Mouse (Mus musculus) midbrain, postnatal 0 days (tissue): ENCODE data around the gene Zfp770. TPM values are rescaled to one million over a fixed set of nuclear protein-coding genes. Genes with fewer than 3 reads are reported as not detected.

ENCODE experiments used
- ATAC-seq: fragments of 200-750 bp; cut with Nextera tagmentation; 2 replicates; pipeline ENCODE4 v1.8.0; 2017; ENCODE audit warnings: moderate number of reproducible peaks, mild to moderate bottlenecking, moderate TSS enrichment, moderate library complexity; ENCODE audit not compliant: low FRiP score
- DNase-seq: peaks from one replicate; pipeline ENCODE4 v3.0.0-alpha.2; 2015; ENCODE audit warnings: low spot score
- H3K27ac ChIP-seq: fragments of 300-500 bp; sonication (generic); 2 replicates; pipeline ENCODE4 v1.5.1; 2014; ENCODE audit warnings: low read depth, mild to moderate bottlenecking, low read length, mixed read lengths
- H3K27me3 ChIP-seq: fragments of 300-500 bp; sonication (generic); 2 replicates; pipeline ENCODE4 v1.6.1; 2014; ENCODE audit warnings: low read length, control low read depth, mixed read lengths; ENCODE audit not compliant: insufficient read depth
- H3K36me3 ChIP-seq: fragments of 300-500 bp; sonication (generic); 2 replicates; pipeline ENCODE4 v1.6.1; 2014; ENCODE audit warnings: low read length, control low read depth, mixed read lengths; ENCODE audit not compliant: insufficient read depth
- H3K4me1 ChIP-seq: fragments of 300-500 bp; sonication (generic); 2 replicates; pipeline ENCODE4 v1.6.1; 2014; ENCODE audit warnings: mild to moderate bottlenecking, control low read depth, antibody characterized with exemption, low read length, mixed read lengths; ENCODE audit not compliant: insufficient read depth
- H3K4me2 ChIP-seq: fragments of 300-500 bp; sonication (generic); 2 replicates; pipeline ENCODE4 v1.6.1; 2014; ENCODE audit warnings: low read depth, mild to moderate bottlenecking, low read length, mixed read lengths; ENCODE audit not compliant: poor library complexity, severe bottlenecking
- H3K4me3 ChIP-seq: fragments of 300-500 bp; sonication (generic); 2 replicates; pipeline ENCODE4 v1.5.1; 2014; ENCODE audit warnings: low read depth, mild to moderate bottlenecking, low read length, moderate library complexity
- H3K9ac ChIP-seq: fragments of 300-500 bp; sonication (generic); replicated peaks from 2 replicates; pipeline ENCODE4 v1.6.1; 2014; ENCODE audit warnings: mild to moderate bottlenecking, low read length, moderate library complexity, mixed read lengths; ENCODE audit not compliant: poor library complexity, severe bottlenecking
- H3K9me3 ChIP-seq: fragments of 300-500 bp; sonication (generic); 2 replicates; pipeline ENCODE4 v1.6.1; 2016; ENCODE audit warnings: low read length, control low read depth
- CTCF ChIP-seq: IDR thresholded peaks from 2 replicates; pipeline ENCODE4 v1.5.1; 2016; ENCODE audit warnings: antibody characterized with exemption, mild to moderate bottlenecking
- WGBS: fragments of 180-500 bp; shearing (Covaris S2); extraction: QIAGEN DNeasy Blood & Tissue Kit; methylation state at CpG from one replicate; pipeline ENCODE4 v1.1.7; 2014; 5-methylcytosine and 5-hydroxymethylcytosine counted together
- polyA plus RNA-seq: library from polyadenylated mRNA; unstranded; fragments of >200 nt; fragmentation: Nextera tagmentation; extraction: Ambion mirVana; gene quantifications from 2 replicates; pipeline ENCODE4 v1.2.1, GENCODE M21; 2015
- total RNA-seq: library from RNA; depleted of rRNA; stranded (reverse); fragments of >200 nt; gene quantifications from 2 replicates; pipeline ENCODE4 v1.2.3, GENCODE M21; 2014

Zfp770 gene
- total and polyA plus RNA-seq, 2 experiments from 2014 or later: 8.3 to 19.5 TPM

DNA sequence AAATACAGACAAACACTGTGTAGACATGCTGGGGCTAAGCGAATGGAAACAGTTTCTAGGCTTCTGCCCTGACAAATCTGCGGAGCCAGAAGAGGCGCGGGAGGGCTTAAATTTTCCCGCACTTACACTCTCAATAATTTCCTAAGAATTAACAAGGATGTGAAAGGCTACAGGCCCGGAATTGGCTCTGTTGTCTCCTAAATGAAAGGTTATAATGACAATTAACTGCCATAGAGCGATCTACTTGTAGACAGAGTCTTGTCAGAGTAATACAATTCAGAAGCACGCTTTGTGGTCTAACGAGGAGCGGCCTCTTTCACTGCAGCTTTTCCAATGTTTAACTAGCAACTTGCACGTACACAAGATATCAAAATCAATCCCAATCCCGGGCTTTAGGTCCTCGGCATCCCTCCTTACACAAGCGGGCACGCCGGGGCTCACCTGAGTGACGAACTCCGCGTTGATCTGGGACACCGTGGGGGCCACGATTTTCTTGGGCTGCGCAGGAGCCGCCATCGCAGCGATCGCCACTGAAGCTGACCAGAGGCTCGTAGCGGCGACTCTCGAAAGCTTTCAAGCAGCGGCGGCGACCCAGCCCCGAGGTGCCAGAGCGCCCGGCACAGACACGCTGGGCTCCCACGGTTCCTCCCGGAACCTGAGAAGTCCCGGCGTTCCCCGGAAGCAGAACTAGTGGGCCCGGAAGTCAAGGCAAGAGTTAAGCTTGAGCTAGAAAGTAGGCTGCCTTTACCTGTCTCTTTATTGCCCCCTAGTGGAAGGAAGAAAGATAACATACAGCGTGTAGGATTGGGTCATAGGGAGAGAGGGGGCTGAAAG, 26.4 kb downstream of the Zfp770 start:
- Histone ChIP-seq H3K9ac (peak overlapping the region; percentile 84), H3K9me3 (no peaks in the 10 kb centered on the region), H3K4me2 (peak overlapping the region; percentile 81), H3K27ac (no peak overlapping the region), H3K36me3 (0 out of 2 replicates have a peak, but pooled peaks cover 4% of the 10 kb centered on the region), H3K4me1 (peaks cover 6% of the 10 kb centered on the region; the same call in 1 of the 2 replicates), H3K27me3 (no peaks in the 10 kb centered on the region), H3K4me3 (peak overlapping the region; percentile 94)
- TF ChIP-seq CTCF: peak; percentile 98
- under 1% methylated on average over 44 of the region's 44 CpGs for WGBS
- DNase-seq: peak; percentile 92
- ATAC-seq: peak; percentile 96

DNA sequence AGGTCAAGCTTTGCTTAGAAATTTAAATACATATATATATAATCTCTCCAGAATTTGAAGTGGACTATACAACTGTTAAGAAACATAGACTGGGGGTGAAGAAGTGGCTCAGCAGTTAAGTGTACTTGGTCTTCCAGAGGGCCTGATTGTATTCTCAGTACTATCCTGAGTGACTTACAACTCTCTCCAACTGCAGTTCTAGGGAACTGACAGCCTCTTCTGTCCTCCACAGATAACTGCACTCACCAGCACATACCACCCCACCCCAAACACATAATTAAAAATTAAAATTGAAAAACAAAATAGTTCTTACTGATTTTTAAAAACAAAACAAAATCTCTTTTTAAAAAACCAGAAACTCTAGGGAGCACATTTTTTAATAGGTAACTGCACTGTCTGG, 28.0 kb downstream of the Zfp770 start:
- Histone ChIP-seq H3K27me3 (no peaks in the 10 kb centered on the region), H3K9ac (no peak overlapping the region), H3K4me1 (peaks cover 6% of the 10 kb centered on the region; the same call in 1 of the 2 replicates), H3K27ac (no peak overlapping the region), H3K9me3 (no peaks in the 10 kb centered on the region), H3K4me3 (no peak overlapping the region), H3K36me3 (peaks cover 7% of the 10 kb centered on the region; the same call in 1 of the 2 replicates), H3K4me2 (no peak overlapping the region)
- ATAC-seq (no peak), DNase-seq (no peak)
- no peak for TF ChIP-seq CTCF

DNA sequence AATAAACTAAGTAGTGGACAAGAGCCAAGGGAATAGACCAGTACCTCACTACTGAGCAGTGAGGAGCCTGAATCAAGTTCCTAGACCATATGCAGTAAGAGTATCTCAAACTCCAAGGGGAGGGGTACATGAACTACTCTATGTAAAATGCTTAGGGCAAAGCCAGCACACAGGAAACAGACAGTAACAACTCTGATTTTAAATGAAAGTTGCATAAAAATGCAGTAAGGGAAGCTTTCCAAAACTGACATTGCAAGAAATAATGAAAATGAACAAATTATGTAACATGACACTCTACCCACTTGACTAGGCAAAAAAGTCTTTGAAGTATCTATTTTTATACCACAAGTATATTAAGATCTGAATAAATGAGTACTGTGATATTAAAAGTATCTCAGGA, 33.4 kb downstream of the Zfp770 start:
- no peak for DNase-seq
- no peak overlapping the region for H3K4me3 ChIP-seq
- no peak for TF ChIP-seq CTCF
- ATAC-seq: no peak
- H3K4me1 ChIP-seq: no peaks in the 10 kb centered on the region
- H3K4me2 ChIP-seq: no peak overlapping the region
- peaks cover 28% of the 10 kb centered on the region for H3K36me3 ChIP-seq
- no peak overlapping the region for H3K27ac ChIP-seq
- no peaks in the 10 kb centered on the region for H3K27me3 ChIP-seq
- no peak overlapping the region for H3K9ac ChIP-seq
- H3K9me3 ChIP-seq: no peaks in the 10 kb centered on the region

DNA sequence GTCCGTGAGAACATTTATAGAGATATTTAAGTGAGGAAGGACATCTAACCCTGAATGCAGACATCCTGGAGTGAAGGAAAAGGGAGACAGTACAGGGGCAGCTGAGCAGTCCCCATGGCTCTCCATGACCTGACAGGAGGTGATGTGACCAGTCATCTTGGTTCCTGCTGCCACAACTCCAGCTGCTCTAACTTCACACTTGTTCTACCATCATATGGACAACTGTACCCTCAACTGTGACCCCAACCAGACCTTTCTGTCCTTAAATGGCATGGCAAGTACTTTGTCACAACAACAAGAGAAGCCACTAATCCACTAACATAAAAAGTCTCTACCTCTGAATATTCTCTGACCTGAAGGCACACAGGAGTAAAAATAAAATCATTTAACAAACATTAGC, 39.3 kb downstream of the Zfp770 start:
- DNase-seq: no peak
- H3K9me3 ChIP-seq: no peaks in the 10 kb centered on the region
- 88% methylated on average over 1 of the region's 1 CpGs for WGBS
- H3K27me3 ChIP-seq: no peaks in the 10 kb centered on the region
- no peak overlapping the region for H3K27ac ChIP-seq
- TF ChIP-seq CTCF: no peak
- no peak overlapping the region for H3K4me3 ChIP-seq
- H3K9ac ChIP-seq: no peak overlapping the region
- peaks cover 35% of the 10 kb centered on the region for H3K36me3 ChIP-seq
- H3K4me1 ChIP-seq: no peaks in the 10 kb centered on the region
- no peak for ATAC-seq
- no peak overlapping the region for H3K4me2 ChIP-seq

DNA sequence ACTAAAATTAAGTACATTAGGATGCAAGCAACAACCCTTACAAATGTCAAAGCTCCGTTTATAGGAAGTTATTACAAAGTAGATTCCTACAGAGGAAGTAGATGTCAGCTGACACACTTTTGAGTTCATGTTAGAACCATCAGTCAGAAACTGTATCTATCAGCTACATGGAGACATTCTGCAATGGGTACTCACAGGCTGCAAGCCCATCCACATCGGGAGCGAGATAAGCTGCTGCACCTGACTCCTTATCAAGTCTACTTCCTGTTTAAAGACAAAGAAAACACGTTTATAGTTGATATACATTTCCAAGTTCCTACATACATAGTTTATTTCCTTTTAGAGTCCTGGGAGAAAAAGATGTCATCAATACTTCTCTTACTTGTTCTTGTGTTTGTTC, 43.9 kb downstream of the Zfp770 start:
- H3K4me1 ChIP-seq: no peaks in the 10 kb centered on the region
- H3K4me3 ChIP-seq: no peak overlapping the region
- no peaks in the 10 kb centered on the region for H3K27me3 ChIP-seq
- H3K9ac ChIP-seq: no peak overlapping the region
- no peak for TF ChIP-seq CTCF
- no peaks in the 10 kb centered on the region for H3K9me3 ChIP-seq
- no peak overlapping the region for H3K4me2 ChIP-seq
- H3K27ac ChIP-seq: no peak overlapping the region
- no peak for DNase-seq
- WGBS: 87% methylated on average over 4 of the region's 4 CpGs
- H3K36me3 ChIP-seq: peaks cover 46% of the 10 kb centered on the region
- ATAC-seq: no peak

DNA sequence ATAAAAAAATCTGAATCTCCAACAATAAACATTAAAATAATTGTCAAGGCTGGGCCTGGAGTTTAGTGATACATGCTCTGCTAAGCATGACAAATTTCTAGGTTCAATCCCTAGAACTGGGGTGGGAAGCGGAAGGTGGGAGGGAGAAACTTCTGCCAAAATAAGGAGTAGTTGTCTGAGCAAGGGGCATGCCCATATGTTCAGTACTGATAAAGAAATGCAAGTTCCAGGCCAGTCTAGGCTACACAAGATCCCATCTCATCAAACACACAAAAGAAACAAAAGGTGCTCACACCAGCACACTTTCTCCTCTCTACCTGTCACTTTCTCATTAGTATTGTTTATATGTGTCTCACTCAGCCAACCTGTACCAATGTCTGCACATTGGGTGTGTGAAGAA, 44.6 kb downstream of the Zfp770 start:
- Histone ChIP-seq H3K27ac (no peak overlapping the region), H3K36me3 (peaks cover 46% of the 10 kb centered on the region), H3K4me3 (no peak overlapping the region), H3K4me1 (no peaks in the 10 kb centered on the region), H3K27me3 (no peaks in the 10 kb centered on the region), H3K4me2 (no peak overlapping the region), H3K9ac (no peak overlapping the region), H3K9me3 (no peaks in the 10 kb centered on the region)
- WGBS: 96% methylated on average over 1 of the region's 1 CpGs
- no peak for TF ChIP-seq CTCF
- ATAC-seq: no peak
- no peak for DNase-seq
